Mouse (Mus musculus) lung, postnatal 4 days (tissue): ENCODE results near the gene Prep.
"Not testable (repeated sequence)": the region's sequence is repeated elsewhere in the genome, so short reads cannot be mapped to it uniquely, and the experiment has no call there.

Experiments used
- DNase-seq, 2 experiments: peaks; one replicate each; pipeline ENCODE4 v3.0.0; 2021

The Prep gene

DNA sequence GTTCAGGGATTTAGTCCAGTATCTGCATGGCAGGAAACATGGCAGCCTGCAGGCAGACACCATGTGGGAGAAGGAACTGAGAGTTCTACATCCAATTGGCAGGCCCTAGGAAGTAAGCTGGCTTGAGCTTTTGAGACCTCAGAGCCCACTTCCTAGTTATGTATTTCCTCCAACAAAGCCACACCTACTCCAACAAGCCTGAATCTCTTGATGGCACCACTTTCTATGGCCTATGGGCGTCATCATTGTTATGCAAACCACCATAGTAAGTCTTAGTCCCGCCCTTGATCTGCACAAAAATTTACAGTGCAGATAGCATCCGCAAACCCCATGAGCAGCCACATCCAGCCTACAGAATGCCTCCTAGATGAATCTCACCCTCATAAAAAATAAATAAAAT, 54.6 kb downstream of the Prep start:
- DNase-seq, result no peak

DNA sequence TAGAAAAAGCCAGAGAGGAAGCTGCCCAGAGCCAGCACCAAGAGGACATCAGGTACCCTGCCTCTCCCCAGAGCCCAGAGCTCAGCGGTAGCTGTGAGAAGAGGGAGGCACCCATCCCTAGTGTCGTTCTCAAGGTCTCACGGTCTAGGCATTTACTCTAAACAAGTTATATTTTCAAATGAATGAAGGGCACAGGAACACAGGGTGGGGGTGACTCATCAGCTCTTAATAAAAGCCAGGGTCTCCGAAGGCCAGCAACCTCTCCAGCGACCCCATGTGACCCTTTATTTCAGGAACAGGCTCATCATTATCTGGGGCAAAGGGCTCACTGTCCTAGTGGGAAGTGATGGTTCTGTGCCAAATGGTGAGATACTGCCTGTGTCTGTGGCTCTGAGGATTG, 55.5 kb downstream of the Prep start:
- no peak for DNase-seq

DNA sequence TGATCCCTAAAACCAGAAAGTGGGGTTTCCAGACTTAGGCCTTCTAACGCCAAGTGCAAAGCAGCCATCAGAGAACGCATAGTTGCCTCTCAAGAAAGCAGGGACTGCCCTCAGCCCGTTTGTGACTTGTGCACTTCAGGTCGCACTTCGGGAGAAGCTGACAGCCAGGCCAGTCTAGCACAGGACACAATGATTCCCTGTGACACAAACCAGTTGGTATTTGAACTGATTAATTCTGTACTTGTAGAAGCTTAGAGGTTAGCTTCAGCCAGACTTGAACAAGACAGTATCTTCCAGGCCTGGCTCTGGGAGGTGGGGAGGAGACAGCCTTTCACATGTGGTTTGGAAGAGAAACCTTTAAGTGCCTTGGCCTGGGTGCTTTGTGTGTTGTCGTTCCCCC, 56.0 kb downstream of the Prep start:
- DNase-seq, result no peak

DNA sequence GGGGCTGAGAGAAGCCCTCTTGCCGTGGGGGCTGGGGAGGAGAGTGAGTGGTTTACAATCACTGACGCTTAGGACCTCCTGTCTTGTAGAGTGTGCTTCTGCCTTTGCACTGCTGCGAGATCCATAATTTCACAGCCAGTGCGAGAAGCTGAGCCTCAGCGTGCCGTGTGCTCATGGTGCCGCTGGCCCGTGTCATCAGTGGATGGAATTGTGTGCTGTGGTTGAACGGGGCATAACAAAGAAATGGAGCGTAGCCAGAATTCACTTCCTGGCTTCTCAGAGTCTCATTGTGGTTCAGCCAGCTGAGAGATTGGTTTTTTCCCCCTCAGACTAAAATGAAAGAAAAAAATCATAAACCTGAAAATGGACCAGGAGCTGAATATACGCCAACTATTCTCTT, 62.1 kb downstream of the Prep start:
- DNase-seq, result peak; percentile 26 to 33

GRCm38 (mm10) chr10:45130004-45130403, 63.0 kb downstream of the Prep start:
- DNase-seq, result no peak

GRCm38 (mm10) chr10:45132371-45132770, 65.4 kb downstream of the Prep start:
- peak in 1 of 2 experiments; percentile 56 for DNase-seq

GRCm38 (mm10) chr10:45136806-45137205, 69.8 kb downstream of the Prep start:
- DNase-seq, result no peak

GRCm38 (mm10) chr10:45139910-45140309, 72.9 kb downstream of the Prep start:
- no peak for DNase-seq

GRCm38 (mm10) chr10:45140474-45141212, 73.6 kb downstream of the Prep start:
- DNase-seq, result no peak

GRCm38 (mm10) chr10:45142359-45142758, 75.4 kb downstream of the Prep start:
- no peak for DNase-seq

DNA sequence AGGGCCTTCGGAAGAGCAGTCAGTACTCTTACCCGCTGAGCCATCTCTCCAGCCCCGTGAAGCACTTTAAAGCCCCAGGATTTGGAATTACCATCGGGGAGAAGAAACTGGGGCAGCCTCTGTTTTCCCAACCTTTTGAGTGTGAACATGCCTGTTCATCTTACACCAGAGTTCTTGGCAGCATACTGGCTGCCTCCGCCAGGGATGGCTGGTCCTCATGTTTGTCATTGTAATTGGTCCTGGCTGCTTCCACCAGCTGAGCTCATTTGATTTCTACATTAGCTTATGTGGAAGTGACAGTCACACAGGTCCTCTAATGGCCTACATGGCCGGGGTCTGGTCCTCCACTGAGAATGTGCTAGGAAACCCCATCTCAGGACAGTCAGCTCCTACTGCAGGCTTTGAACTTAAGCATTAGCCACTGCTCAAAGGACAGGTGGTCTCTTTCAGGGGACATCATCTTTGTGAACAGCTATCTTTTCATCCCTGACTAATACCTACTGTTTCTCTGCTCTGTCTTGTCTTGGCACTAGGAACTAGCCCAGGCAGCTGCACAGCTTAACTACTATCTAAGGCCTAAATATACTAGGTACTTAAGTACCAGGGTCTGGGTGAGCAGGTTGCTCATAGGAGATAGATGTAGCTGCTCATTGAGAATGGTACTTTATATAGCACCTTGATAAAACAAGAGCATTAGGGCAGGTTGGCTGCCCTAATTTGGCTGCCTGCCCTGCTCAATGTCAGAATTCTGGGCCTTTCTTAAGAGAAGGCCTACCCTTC, 77.2 kb downstream of the Prep start:
- DNase-seq, result no peak

- DNase-seq, result no peak
Measured at GRCm38 (mm10) chr10:45146821-45147220, 79.8 kb downstream of the Prep start.

DNA sequence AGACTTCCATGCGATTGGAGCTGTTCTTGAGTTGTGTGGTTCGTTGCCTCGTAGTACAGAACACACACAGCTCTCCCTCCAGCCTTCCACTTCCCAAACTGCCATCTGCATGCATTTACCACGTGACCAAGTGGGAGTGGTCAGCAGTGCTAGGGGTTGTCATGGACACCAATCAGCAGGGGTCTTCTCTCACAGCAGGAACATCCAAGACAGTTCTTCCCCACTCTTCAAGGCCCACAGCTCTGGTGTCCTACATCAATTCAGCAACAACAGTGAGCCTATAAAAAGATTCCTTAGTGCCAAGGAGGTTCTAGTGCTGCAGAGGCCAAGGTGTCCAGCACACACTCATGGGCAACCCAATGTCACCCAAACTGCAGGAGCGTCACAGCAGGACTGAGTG, 84.1 kb downstream of the Prep start:
- no peak for DNase-seq

DNA sequence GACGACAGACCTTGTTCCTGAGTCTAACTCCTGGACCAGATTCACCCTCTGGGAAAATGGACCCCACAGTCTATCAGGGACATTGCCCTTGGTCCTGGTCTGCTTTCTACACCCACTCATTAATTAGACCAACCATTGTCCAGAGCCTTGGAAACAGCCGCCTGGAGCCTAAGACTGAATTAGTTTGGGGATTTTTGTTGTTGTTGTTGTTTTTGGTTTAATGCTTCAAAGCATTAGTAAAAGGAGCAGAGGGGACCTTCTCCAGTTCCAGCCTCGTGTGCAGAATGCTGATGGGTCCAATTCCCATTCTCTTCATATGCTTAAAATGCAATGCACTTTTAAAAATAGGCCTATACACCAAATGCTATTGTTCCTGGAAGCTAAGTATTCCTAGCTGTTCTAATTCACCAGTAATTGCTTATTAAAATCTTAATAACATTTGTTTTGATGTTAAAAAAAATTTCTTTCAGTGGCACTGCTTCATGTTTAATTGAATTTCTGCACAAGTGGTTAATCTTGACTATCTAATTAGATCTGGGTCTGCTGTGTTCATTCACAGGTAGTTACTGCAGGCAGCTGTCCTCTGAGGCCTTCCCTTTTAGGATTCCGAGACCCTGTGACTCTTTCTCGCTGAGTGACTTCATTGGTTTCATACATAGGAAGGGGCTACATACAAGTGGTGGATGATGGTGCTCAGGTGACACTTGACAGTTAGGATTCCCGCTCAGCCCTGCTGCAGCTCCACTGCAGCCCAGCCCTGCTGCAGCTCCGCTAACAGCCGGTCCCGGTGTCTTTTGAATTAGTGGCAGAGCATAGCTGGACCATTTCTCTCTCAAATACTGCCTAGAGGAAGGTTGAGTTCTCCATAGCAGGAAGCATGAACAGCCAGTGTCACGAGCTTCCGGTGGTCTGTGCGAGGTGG, 85.0 kb downstream of the Prep start:
- no peak for DNase-seq

DNA sequence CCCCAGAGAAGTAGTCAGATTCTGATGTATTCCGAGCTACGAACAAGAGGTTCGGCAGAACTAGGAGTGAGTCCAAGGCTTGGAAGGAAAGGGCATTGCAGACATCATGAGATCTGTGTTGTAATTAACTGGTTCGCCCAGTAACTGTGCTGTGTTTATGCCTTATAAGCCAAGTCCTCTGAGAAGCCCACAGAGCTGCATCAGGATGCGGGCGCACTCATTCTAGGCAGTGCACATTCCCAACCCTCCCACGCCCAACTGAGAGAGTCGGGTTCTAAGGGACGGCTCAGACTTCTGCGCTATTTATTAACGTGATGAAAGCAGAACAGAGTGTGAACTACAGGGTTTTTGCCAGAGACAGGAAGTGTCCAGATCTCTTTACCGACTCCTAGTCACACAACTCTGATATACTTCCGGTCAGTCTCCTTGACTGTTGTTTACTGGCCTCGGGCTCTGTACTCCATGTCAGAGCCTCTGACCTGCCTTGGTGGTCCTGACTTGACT, 87.6 kb downstream of the Prep start:
- DNase-seq, result no peak

GRCm38 (mm10) chr10:45165851-45166250, 98.8 kb downstream of the Prep start:
- DNase-seq, result no peak

GRCm38 (mm10) chr10:45173927-45174326, 106.9 kb downstream of the Prep start:
- DNase-seq, result no peak

DNA sequence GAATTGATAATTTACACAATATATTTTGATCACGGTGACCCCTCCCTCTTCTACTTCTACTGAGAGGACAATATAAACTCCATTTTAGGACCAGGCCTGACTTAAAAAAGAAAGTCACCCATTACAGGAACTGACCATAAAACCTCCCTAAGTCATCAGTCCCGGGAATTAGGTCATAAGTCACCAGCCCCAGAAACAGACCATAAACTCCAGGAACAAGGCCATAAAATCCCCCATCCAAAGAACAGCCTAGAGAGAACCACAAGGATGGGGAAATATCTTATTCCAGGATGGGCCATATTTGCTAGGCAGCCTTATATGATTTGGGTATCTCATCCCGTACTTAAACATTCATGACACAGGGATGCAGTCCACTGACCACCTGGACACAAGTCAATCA, 107.3 kb downstream of the Prep start:
- no peak for DNase-seq

- DNase-seq, result not testable (repeated sequence)
Measured at GRCm38 (mm10) chr10:45177798-45178197, 110.8 kb downstream of the Prep start, which contains the start of gene Popdc3. Popdc3 (plus strand) TSS chr10:45178098.

DNA sequence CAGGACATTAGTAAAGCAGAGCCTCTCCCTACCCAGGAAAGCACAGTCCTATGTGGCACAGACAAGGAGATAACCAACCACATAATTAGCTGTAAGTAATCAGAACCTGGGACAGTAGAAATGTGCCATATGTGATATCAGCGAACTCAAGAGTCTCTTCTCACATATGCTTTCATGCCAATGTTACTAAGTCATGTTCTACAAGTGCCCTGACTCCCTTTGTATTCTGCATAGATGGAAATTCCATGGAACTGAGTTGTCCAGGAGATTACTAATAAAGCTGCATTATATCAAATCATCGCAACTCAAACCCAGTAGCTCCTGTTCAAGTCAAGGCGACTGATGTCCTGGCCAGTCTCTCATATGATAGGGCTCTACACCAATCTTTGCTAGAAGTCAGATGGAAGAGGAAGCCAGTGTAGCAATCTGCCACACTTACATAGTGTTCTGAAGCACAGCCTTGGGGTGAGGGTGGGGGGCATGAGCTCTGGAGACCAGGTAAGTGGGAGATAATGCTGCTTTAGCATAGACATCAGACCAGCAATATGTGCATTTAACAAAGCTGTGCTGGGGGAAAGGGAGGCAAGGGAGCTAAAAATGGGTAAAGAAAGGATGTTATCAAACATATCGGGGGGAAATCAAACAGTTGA, 113.8 kb downstream of the Prep start:
- DNase-seq, result no peak

GRCm38 (mm10) chr10:45181344-45181743, 114.3 kb downstream of the Prep start:
- no peak for DNase-seq

DNA sequence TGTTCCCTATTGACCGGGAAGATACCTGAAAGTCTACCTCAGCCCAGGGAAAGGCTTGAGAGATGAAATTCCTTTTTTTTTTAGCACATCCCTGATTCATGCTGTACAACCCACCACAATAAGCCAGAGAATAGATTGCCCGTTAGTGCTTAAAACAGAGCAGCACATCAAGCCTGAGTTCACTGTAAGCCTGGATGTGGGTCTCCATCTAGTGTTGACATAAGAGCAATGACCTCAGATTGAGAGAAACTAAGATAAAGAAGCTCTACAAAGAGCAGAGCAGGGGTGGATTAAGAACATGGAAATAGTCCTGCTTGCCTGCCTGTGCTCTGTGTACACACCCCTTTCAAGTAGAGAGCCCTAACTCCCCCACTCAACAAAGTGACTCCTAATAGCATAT, 118.5 kb downstream of the Prep start:
- DNase-seq, result no peak
